Comparison of ENCODE assay signal across 8 mouse cellular contexts in the genomic region with DNA sequence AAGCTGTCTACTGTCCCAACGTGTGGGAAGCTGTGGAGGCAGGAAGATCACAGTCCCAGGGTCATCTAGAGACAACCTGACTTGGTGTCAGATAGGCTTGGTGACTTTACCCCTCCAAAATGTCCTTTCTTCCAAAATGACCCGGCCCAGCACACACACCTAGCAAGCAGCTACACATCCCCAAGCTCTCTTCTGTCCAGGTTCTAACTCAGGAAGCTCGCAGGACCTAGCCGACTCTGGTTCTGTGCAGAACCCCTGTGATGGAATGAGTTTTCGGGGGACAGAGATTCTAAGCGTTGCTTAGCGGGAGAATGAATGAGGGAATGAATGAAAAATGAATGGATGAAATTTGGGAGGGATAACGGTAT. TPM values are rescaled to one million over a fixed set of nuclear protein-coding genes. Genes with fewer than 3 reads are reported as not detected.
DNase-seq lines count a peak whose midpoint lies in the region; ATAC-seq and TF ChIP-seq lines count a peak whose summit lies in the region.

No protein-coding gene starts in this region.

- H3K9me3 ChIP-seq in embryonic facial prominence, embryonic 12.5 days = no peaks in the 10 kb centered on the region
- no peaks in the 10 kb centered on the region for H3K9me3 ChIP-seq in hindbrain, postnatal 0 days (ENCODE audit: low read length)
- no peaks in the 10 kb centered on the region for H3K9me3 ChIP-seq in neural tube, embryonic 12.5 days

- DNase-seq in layer of hippocampus, adult 2 months (ENCODE audit: low spot score in 2 of 2) = no peak
- no peak for DNase-seq in layer of hippocampus, adult 8-10 months (ENCODE audit: low spot score in 2 of 2)
- DNase-seq in hindbrain, postnatal 0 days (ENCODE audit: low spot score) = no peak
- no peak for DNase-seq in frontal cortex, postnatal 25 days (ENCODE audit: low spot score in 2 of 2)
- DNase-seq in layer of hippocampus, adult 11-12 months (ENCODE audit: low spot score) = no peak

- TF ChIP-seq CTCF in layer of hippocampus, adult 2 months (conservative IDR thresholded peaks at IDR 0.05) = no peak
- TF ChIP-seq CTCF in hindbrain, postnatal 0 days (IDR thresholded peaks at IDR 0.05; ENCODE audit: low read depth) = no peak

- 0 out of 2 replicates have a peak, but pooled peaks cover 7% of the 10 kb centered on the region for H3K27me3 ChIP-seq in embryonic facial prominence, embryonic 12.5 days
- H3K27me3 ChIP-seq in hindbrain, postnatal 0 days (ENCODE audit: insufficient read depth, low read length) = no peaks in the 10 kb centered on the region
- H3K27me3 ChIP-seq in neural tube, embryonic 12.5 days (replicated peaks) = peaks cover 7% of the 10 kb centered on the region; the same call in 1 of the 2 replicates

- peaks cover 10% of the 10 kb centered on the region; the same call in 1 of the 2 replicates for H3K4me1 ChIP-seq in embryonic facial prominence, embryonic 12.5 days
- H3K4me1 ChIP-seq in hindbrain, postnatal 0 days (ENCODE audit: insufficient read depth, low read length) = peaks cover 7% of the 10 kb centered on the region; the same call in 1 of the 2 replicates
- H3K4me1 ChIP-seq in neural tube, embryonic 12.5 days = peaks cover 13% of the 10 kb centered on the region

- 0 out of 2 replicates have a peak, but pooled peaks cover 3% of the 10 kb centered on the region for H3K36me3 ChIP-seq in embryonic facial prominence, embryonic 12.5 days
- H3K36me3 ChIP-seq in hindbrain, postnatal 0 days (ENCODE audit: insufficient read depth, low read length) = no peaks in the 10 kb centered on the region
- H3K36me3 ChIP-seq in neural tube, embryonic 12.5 days = peaks cover 5% of the 10 kb centered on the region; the same call in 1 of the 2 replicates

- H3K9ac ChIP-seq in embryonic facial prominence, embryonic 12.5 days = peak overlapping the region; percentile 88
- H3K9ac ChIP-seq in hindbrain, postnatal 0 days (replicated peaks; ENCODE audit: low read length) = peak overlapping the region; percentile 85
- H3K9ac ChIP-seq in neural tube, embryonic 12.5 days = peak overlapping the region; percentile 92

- ATAC-seq in embryonic facial prominence, embryonic 12.5 days (ENCODE audit: insufficient number of reproducible peaks, insufficient read depth, low FRiP score, low TSS enrichment) = peak; percentile 13; the same call in 1 of the 2 replicates
- peak; percentile 50 for ATAC-seq in hindbrain, postnatal 0 days
- peak; percentile 45 for ATAC-seq in neural tube, embryonic 12.5 days (ENCODE audit: low FRiP score, low read depth)
- ATAC-seq in granulocyte monocyte progenitor cell, adult 5-6 weeks (replicated peaks; ENCODE audit: poor library complexity, severe bottlenecking) = no peak

- peak overlapping the region; percentile 89 for H3K4me2 ChIP-seq in embryonic facial prominence, embryonic 12.5 days (replicated peaks)
- peak overlapping the region; percentile 94 for H3K4me2 ChIP-seq in hindbrain, postnatal 0 days (ENCODE audit: low read depth, low read length)
- peak overlapping the region; percentile 97 for H3K4me2 ChIP-seq in neural tube, embryonic 12.5 days (replicated peaks)

- 17% methylated on average over 8 of the region's 8 CpGs for WGBS in embryonic facial prominence, embryonic 12.5 days
- 18% methylated on average over 8 of the region's 8 CpGs for whole genome bisulfite sequencing in hindbrain, postnatal 0 days
- WGBS in neural tube, embryonic 12.5 days = 21% methylated on average over 8 of the region's 8 CpGs

- H3K27ac ChIP-seq in layer of hippocampus, adult 2 months = peak overlapping the region; percentile 95
- H3K27ac ChIP-seq in embryonic facial prominence, embryonic 12.5 days = peak overlapping the region; percentile 92
- H3K27ac ChIP-seq in hindbrain, postnatal 0 days = peak overlapping the region; percentile 90
- peak overlapping the region; percentile 74; the same call in 1 of the 2 replicates for H3K27ac ChIP-seq in neural tube, embryonic 12.5 days

- peak overlapping the region; percentile 85 for H3K4me3 ChIP-seq in layer of hippocampus, adult 2 months
- peak overlapping the region; percentile 90 for H3K4me3 ChIP-seq in embryonic facial prominence, embryonic 12.5 days
- H3K4me3 ChIP-seq in hindbrain, postnatal 0 days (ENCODE audit: low read length) = peak overlapping the region; percentile 82
- peak overlapping the region; percentile 91 for H3K4me3 ChIP-seq in neural tube, embryonic 12.5 days

RNA-seq across cellular contexts. Expression of a gene that starts 0.3 kb away (rescaled TPM):
- 10 to 100 TPM; 97.0 to 98.1 TPM for total RNA-seq in layer of hippocampus, adult 2 months (2021)
- 10 to 100 TPM; 85.7 to 93.1 (median 88.8) TPM for total RNA-seq in layer of hippocampus, adult 8-10 months (2022)
- polyA plus RNA-seq in embryonic facial prominence, embryonic 12.5 days (2016; fragmentation: Nextera tagmentation; extraction: Ambion mirVana) = 63.1 and 64.6 TPM in 2 replicates
- total RNA-seq in hindbrain, postnatal 0 days (2014; rRNA removed) = 98.1 and 98.6 TPM in 2 replicates
- polyA plus RNA-seq in hindbrain, postnatal 0 days (2015; fragmentation: Nextera tagmentation; extraction: Ambion mirVana) = 52.3 and 54.4 TPM in 2 replicates
- polyA plus RNA-seq in neural tube, embryonic 12.5 days (2016; fragmentation: Nextera tagmentation; extraction: Ambion mirVana) = 59.3 and 62.6 TPM in 2 replicates
- total RNA-seq in granulocyte monocyte progenitor cell, adult 5-6 weeks (2014; fragmentation: Nextera tagmentation) = 12.1 and 24.0 TPM in 2 replicates
- 7.4 and 7.6 TPM in 2 replicates for total RNA-seq in granulocyte monocyte progenitor cell, adult 5-6 weeks (2017)

RNA-seq across cellular contexts. Expression of a gene that starts 8.2 kb away (rescaled TPM):
- total RNA-seq in layer of hippocampus, adult 2 months (2021) = 100 to 1,000 TPM; 698 to 704 TPM
- 100 to 1,000 TPM; 619 to 893 (median 714) TPM for total RNA-seq in layer of hippocampus, adult 8-10 months (2022)
- polyA plus RNA-seq in embryonic facial prominence, embryonic 12.5 days (2016; fragmentation: Nextera tagmentation; extraction: Ambion mirVana) = 3,568 and 3,610 TPM in 2 replicates
- total RNA-seq in hindbrain, postnatal 0 days (2014; rRNA removed) = 1,411 and 1,940 TPM in 2 replicates
- polyA plus RNA-seq in hindbrain, postnatal 0 days (2015; fragmentation: Nextera tagmentation; extraction: Ambion mirVana) = 2,686 and 2,710 TPM in 2 replicates
- polyA plus RNA-seq in neural tube, embryonic 12.5 days (2016; fragmentation: Nextera tagmentation; extraction: Ambion mirVana) = 2,364 and 2,595 TPM in 2 replicates
- 5,658 and 6,549 TPM in 2 replicates for total RNA-seq in granulocyte monocyte progenitor cell, adult 5-6 weeks (2014; fragmentation: Nextera tagmentation)
- 2,742 and 3,425 TPM in 2 replicates for total RNA-seq in granulocyte monocyte progenitor cell, adult 5-6 weeks (2017)

RNA-seq across cellular contexts. Expression of a gene that starts 12.9 kb away (rescaled TPM):
- total RNA-seq in layer of hippocampus, adult 2 months (2021) = 1 to 10 TPM; 5.9 to 8.0 TPM
- total RNA-seq in layer of hippocampus, adult 8-10 months (2022) = 10 to 100 TPM; 10.5 to 12.3 (median 11.0) TPM
- polyA plus RNA-seq in embryonic facial prominence, embryonic 12.5 days (2016; fragmentation: Nextera tagmentation; extraction: Ambion mirVana) = 0.19 and 0.20 TPM in 2 replicates
- total RNA-seq in hindbrain, postnatal 0 days (2014; rRNA removed) = 2.5 and 2.8 TPM in 2 replicates
- 4.2 and 4.3 TPM in 2 replicates for polyA plus RNA-seq in hindbrain, postnatal 0 days (2015; fragmentation: Nextera tagmentation; extraction: Ambion mirVana)
- 0.91 and 1.5 TPM in 2 replicates for polyA plus RNA-seq in neural tube, embryonic 12.5 days (2016; fragmentation: Nextera tagmentation; extraction: Ambion mirVana)
- not detected in 2 replicates for total RNA-seq in granulocyte monocyte progenitor cell, adult 5-6 weeks (2014; fragmentation: Nextera tagmentation)
- 0.15 TPM in 1 of 2 replicates, not detected in the other for total RNA-seq in granulocyte monocyte progenitor cell, adult 5-6 weeks (2017)

RNA-seq across cellular contexts. Expression of a gene that starts 31.7 kb away (rescaled TPM):
- total RNA-seq in layer of hippocampus, adult 2 months (2021) = 10 to 100 TPM; 82.2 to 88.9 TPM
- total RNA-seq in layer of hippocampus, adult 8-10 months (2022) = 10 to 100 TPM; 69.8 to 87.9 (median 78.7) TPM
- polyA plus RNA-seq in embryonic facial prominence, embryonic 12.5 days (2016; fragmentation: Nextera tagmentation; extraction: Ambion mirVana) = 123 and 126 TPM in 2 replicates
- 36.0 and 45.1 TPM in 2 replicates for total RNA-seq in hindbrain, postnatal 0 days (2014; rRNA removed)
- polyA plus RNA-seq in hindbrain, postnatal 0 days (2015; fragmentation: Nextera tagmentation; extraction: Ambion mirVana) = 145 and 154 TPM in 2 replicates
- polyA plus RNA-seq in neural tube, embryonic 12.5 days (2016; fragmentation: Nextera tagmentation; extraction: Ambion mirVana) = 142 and 145 TPM in 2 replicates
- 19.4 and 22.3 TPM in 2 replicates for total RNA-seq in granulocyte monocyte progenitor cell, adult 5-6 weeks (2014; fragmentation: Nextera tagmentation)
- 35.9 and 38.9 TPM in 2 replicates for total RNA-seq in granulocyte monocyte progenitor cell, adult 5-6 weeks (2017)

RNA-seq across cellular contexts. Expression of a gene that starts 42.4 kb away (rescaled TPM):
- total RNA-seq in layer of hippocampus, adult 2 months (2021) = 10 to 100 TPM; 17.4 to 18.3 TPM
- 10 to 100 TPM; 16.5 to 20.0 (median 16.6) TPM for total RNA-seq in layer of hippocampus, adult 8-10 months (2022)
- polyA plus RNA-seq in embryonic facial prominence, embryonic 12.5 days (2016; fragmentation: Nextera tagmentation; extraction: Ambion mirVana) = 6.7 and 7.0 TPM in 2 replicates
- total RNA-seq in hindbrain, postnatal 0 days (2014; rRNA removed) = 29.8 and 33.6 TPM in 2 replicates
- polyA plus RNA-seq in hindbrain, postnatal 0 days (2015; fragmentation: Nextera tagmentation; extraction: Ambion mirVana) = 7.8 and 10.8 TPM in 2 replicates
- 24.8 and 26.4 TPM in 2 replicates for polyA plus RNA-seq in neural tube, embryonic 12.5 days (2016; fragmentation: Nextera tagmentation; extraction: Ambion mirVana)
- 0.30 and 0.49 TPM in 2 replicates for total RNA-seq in granulocyte monocyte progenitor cell, adult 5-6 weeks (2014; fragmentation: Nextera tagmentation)
- total RNA-seq in granulocyte monocyte progenitor cell, adult 5-6 weeks (2017) = 0.90 and 3.5 TPM in 2 replicates
